13 mouse cellular contexts compared by ENCODE assay signal in genomic region chr5:129155902-129156311, GRCm38 (mm10). TPM values are rescaled to one million over a fixed set of nuclear protein-coding genes. Genes with fewer than 3 reads are reported as not detected.
DNase-seq lines count a peak whose midpoint lies in the region; ATAC-seq and TF ChIP-seq lines count a peak whose summit lies in the region.
"Had no signal": no experiment of that assay in that cellular context is flagged by ENCODE, and none has a peak within 500 bp of the region (broad histone marks: within the 10 kb centered on the region; RNA-seq: fewer than 3 reads in every experiment).

No protein-coding gene starts in this region.

- peaks cover 34% of the 10 kb centered on the region for H3K4me1 ChIP-seq in forebrain, embryonic 13.5 days
- peaks cover 5% of the 10 kb centered on the region; the same call in 1 of the 2 replicates for H3K4me1 ChIP-seq in hindbrain, postnatal 0 days (ENCODE audit: insufficient read depth, low read length)
- H3K4me1 ChIP-seq in neural tube, embryonic 11.5 days (ENCODE audit: control insufficient read depth, insufficient read depth, low read length): peaks cover 3% of the 10 kb centered on the region
- H3K4me1 ChIP-seq: heart, embryonic 13.5 days had no signal

- no peaks in the 10 kb centered on the region for H3K9me3 ChIP-seq in forebrain, embryonic 13.5 days (replicated peaks)
- H3K9me3 ChIP-seq in hindbrain, postnatal 0 days (ENCODE audit: low read length): no peaks in the 10 kb centered on the region
- no peaks in the 10 kb centered on the region for H3K9me3 ChIP-seq in neural tube, embryonic 11.5 days (ENCODE audit: control insufficient read depth, low read length)
- H3K9me3 ChIP-seq: heart, embryonic 13.5 days; limb, embryonic 13.5 days had no signal

- peak overlapping the region; percentile 80 for H3K27ac ChIP-seq in forebrain, embryonic 13.5 days
- H3K27ac ChIP-seq in hindbrain, postnatal 0 days: no peak overlapping the region; the same call in 1 of the 2 replicates
- 0 out of 2 replicates have a peak overlapping the region, but pooled peaks have one; percentile 31 for H3K27ac ChIP-seq in neural tube, embryonic 11.5 days (ENCODE audit: low read depth, low read length)
- H3K27ac ChIP-seq: heart, embryonic 13.5 days; limb, embryonic 13.5 days had no signal

- H3K27me3 ChIP-seq in forebrain, embryonic 13.5 days: 0 out of 2 replicates have a peak, but pooled peaks cover 7% of the 10 kb centered on the region
- H3K27me3 ChIP-seq in hindbrain, postnatal 0 days (ENCODE audit: insufficient read depth, low read length): no peaks in the 10 kb centered on the region
- no peaks in the 10 kb centered on the region for H3K27me3 ChIP-seq in neural tube, embryonic 11.5 days (ENCODE audit: control insufficient read depth, insufficient read depth, low read length)
- H3K27me3 ChIP-seq: limb, embryonic 13.5 days had no signal

- no peak for TF ChIP-seq CTCF in hindbrain, postnatal 0 days (IDR thresholded peaks at IDR 0.05; ENCODE audit: low read depth)

- peak overlapping the region; percentile 27; the same call in 1 of the 2 replicates for H3K9ac ChIP-seq in forebrain, embryonic 13.5 days
- no peak overlapping the region for H3K9ac ChIP-seq in hindbrain, postnatal 0 days (replicated peaks; ENCODE audit: low read length)
- H3K9ac ChIP-seq in neural tube, embryonic 11.5 days (ENCODE audit: low read length): 0 out of 2 replicates have a peak overlapping the region, but pooled peaks have one; percentile 7
- H3K9ac ChIP-seq: heart, embryonic 13.5 days; limb, embryonic 13.5 days had no signal

- no peaks in the 10 kb centered on the region for H3K36me3 ChIP-seq in forebrain, embryonic 13.5 days (ENCODE audit: poor library complexity, severe bottlenecking)
- H3K36me3 ChIP-seq in hindbrain, postnatal 0 days (ENCODE audit: insufficient read depth, low read length): no peaks in the 10 kb centered on the region
- H3K36me3 ChIP-seq in neural tube, embryonic 11.5 days (ENCODE audit: control insufficient read depth, insufficient read depth, low read length): no peaks in the 10 kb centered on the region
- H3K36me3 ChIP-seq: heart, embryonic 13.5 days; limb, embryonic 13.5 days had no signal

- no peak overlapping the region for H3K4me3 ChIP-seq in forebrain, embryonic 13.5 days
- no peak overlapping the region for H3K4me3 ChIP-seq in hindbrain, postnatal 0 days (ENCODE audit: low read length)
- H3K4me3 ChIP-seq in neural tube, embryonic 11.5 days (ENCODE audit: low read depth, low read length): no peak overlapping the region
- H3K4me3 ChIP-seq: heart, embryonic 13.5 days; limb, embryonic 13.5 days had no signal

- peak; percentile 84 for DNase-seq in embryo, embryonic 10.5 days (ENCODE audit: low spot score)
- DNase-seq in hindbrain, postnatal 0 days (ENCODE audit: low spot score): peak; percentile 58
- DNase-seq in neural tube, embryonic 11.5 days (ENCODE audit: low spot score): peak; percentile 70
- no peak for DNase-seq in adrenal gland, postnatal 10 days
- DNase-seq in cerebellum, postnatal 10 days: no peak
- DNase-seq in adrenal gland, adult (ENCODE audit: inconsistent age in 2 of 2, low spot score in 1 of 2): no peak
- no peak for DNase-seq in yolk sac, embryonic 10.5 days (ENCODE audit: low spot score)
- DNase-seq: cerebellum, adult 9-11 months; lung, adult 2 months had no signal

- ATAC-seq in forebrain, embryonic 13.5 days: peak; percentile 72
- ATAC-seq in hindbrain, postnatal 0 days: peak; percentile 54; the same call in 1 of the 2 replicates
- peak; percentile 78 for ATAC-seq in neural tube, embryonic 11.5 days (ENCODE audit: insufficient read depth, low FRiP score, low TSS enrichment)
- ATAC-seq: inflammation-experienced regulatory T-cells, adult 6 months had no signal

- peak overlapping the region; percentile 41 for H3K4me2 ChIP-seq in forebrain, embryonic 13.5 days
- H3K4me2 ChIP-seq in hindbrain, postnatal 0 days (ENCODE audit: low read depth, low read length): 0 out of 2 replicates have a peak overlapping the region, but pooled peaks have one; percentile 25
- H3K4me2 ChIP-seq in neural tube, embryonic 11.5 days (ENCODE audit: low read depth): no peak overlapping the region
- H3K4me2 ChIP-seq: heart, embryonic 13.5 days; limb, embryonic 13.5 days had no signal

- 0% methylated on average over 9 of the region's 9 CpGs for WGBS in forebrain, embryonic 13.5 days
- 10% methylated on average over 9 of the region's 9 CpGs for WGBS in hindbrain, postnatal 0 days
- WGBS in neural tube, embryonic 11.5 days: 20% methylated on average over 9 of the region's 9 CpGs

RNA-seq across cellular contexts. Expression of gene Adgrd1, which starts 59.4 kb away (rescaled TPM):
- polyA plus RNA-seq in forebrain, embryonic 13.5 days (2015; fragmentation: Nextera tagmentation; extraction: Ambion mirVana): 0.05 and 0.09 TPM in 2 replicates
- total RNA-seq in hindbrain, postnatal 0 days (2014; rRNA removed): 0.52 and 0.54 TPM in 2 replicates
- polyA plus RNA-seq in hindbrain, postnatal 0 days (2015; fragmentation: Nextera tagmentation; extraction: Ambion mirVana): 0.21 and 0.23 TPM in 2 replicates
- polyA plus RNA-seq in neural tube, embryonic 11.5 days (2014; fragmentation: Nextera tagmentation; extraction: Ambion mirVana): 0.16 TPM in 2 replicates
- 1 to 10 TPM; 6.3 to 7.1 TPM for total RNA-seq in adrenal gland, postnatal 10 days (2021)

Comparison
In these comparisons a context has a peak if more than half of its experiments do, and no peak if none do; other contexts are left out.
1. DNase-seq: peak in embryo, embryonic 10.5 days (single experiment), hindbrain, postnatal 0 days (single experiment) and neural tube, embryonic 11.5 days (single experiment); none in adrenal gland, postnatal 10 days (single experiment), cerebellum, postnatal 10 days (0 of 2), adrenal gland, adult (0 of 2) and yolk sac, embryonic 10.5 days (single experiment).
2. Peak in every context shown above with its lines, with median percentiles within 50 percentile points of each other: ATAC-seq.